Mouse (Mus musculus) urinary bladder, postnatal 36 days (tissue): ENCODE results near the gene Csf2rb.
"Not testable (repeated sequence)": the region's sequence is repeated elsewhere in the genome, so short reads cannot be mapped to it uniquely, and the experiment has no call there.

Source experiments
- DNase-seq, 2 experiments: peaks; one replicate each; pipeline ENCODE4 v3.0.0; 2022; ENCODE audit warnings: low spot score in 2 of 2, mixed read lengths in 1 of 2

Csf2rb gene

GRCm38 (mm10) chr15:78325671-78326339 lies at the start of gene Csf2rb:
Csf2rb (plus strand) TSS chr15:78325752.
- peak in 1 of 2 experiments; percentile 42 for DNase-seq

GRCm38 (mm10) chr15:78278308-78278707 lies 47.2 kb upstream of the Csf2rb start:
- DNase-seq, result no peak

DNA sequence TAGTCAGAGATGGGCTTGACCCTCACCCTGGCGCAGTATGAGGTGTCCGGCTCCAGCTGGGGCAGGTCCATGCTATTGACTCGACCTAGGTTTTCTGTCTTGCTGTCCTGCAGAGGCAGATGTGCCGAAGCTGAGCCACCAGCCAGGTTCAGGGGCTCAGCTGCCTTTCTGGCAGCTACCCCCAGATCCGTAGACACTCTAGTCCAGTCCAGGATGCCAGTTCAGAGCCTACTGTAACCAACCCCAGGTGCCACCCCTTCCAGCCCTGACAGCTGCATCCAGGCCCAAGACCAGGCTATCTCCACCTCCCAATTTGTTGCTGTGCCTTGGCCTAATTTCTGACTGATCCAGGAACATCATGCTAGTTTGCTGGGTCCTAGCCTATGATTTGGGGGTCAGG lies 37.6 kb upstream of the Csf2rb start:
- DNase-seq, result no peak

GRCm38 (mm10) chr15:78289775-78290174 lies 35.8 kb upstream of the Csf2rb start:
- DNase-seq, result not testable (repeated sequence)

GRCm38 (mm10) chr15:78293228-78293627 lies 32.3 kb upstream of the Csf2rb start:
- DNase-seq, result not testable (repeated sequence)

GRCm38 (mm10) chr15:78293716-78294115 lies 31.8 kb upstream of the Csf2rb start:
- no peak for DNase-seq

GRCm38 (mm10) chr15:78298558-78298957 lies 27.0 kb upstream of the Csf2rb start:
- DNase-seq, result no peak

GRCm38 (mm10) chr15:78299641-78300040 lies 25.9 kb upstream of the Csf2rb start:
- no peak for DNase-seq

DNA sequence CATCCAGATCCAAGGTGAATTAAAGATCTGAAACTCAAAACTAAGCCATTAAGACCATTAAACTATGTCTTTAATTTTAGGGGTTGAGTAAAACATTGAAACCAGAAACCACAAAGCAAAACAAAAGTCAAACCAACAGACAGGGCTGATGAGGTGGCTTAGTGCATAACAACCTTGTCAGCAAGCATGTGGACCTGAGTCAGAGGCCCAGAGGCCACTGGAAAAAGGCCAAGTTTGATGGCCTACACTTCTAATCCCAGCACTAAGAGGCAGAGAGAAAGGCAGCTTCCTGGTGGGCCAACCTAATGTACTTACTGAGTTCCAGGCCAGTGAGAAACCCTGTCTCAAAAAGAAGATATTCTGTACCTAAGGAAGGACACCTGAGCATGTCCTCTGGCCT lies 24.8 kb upstream of the Csf2rb start:
- no peak for DNase-seq

DNA sequence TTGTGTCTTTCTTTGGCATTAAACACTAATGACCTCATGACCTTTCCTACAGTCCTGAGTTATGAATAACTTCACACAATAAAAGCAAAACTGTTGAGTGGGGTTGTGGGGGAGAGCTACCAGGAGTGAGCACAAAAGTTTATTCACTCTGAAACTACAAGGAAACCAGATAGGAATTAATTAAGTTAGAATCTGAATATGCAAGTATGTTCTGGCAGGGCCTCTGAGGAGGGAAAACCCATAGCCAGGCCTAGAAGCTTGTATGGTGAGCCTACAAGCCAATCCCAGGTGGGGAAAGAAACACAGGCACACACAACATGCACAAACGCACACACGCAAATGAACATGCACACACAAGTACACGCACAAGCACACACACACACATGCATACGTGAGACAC lies 22.8 kb upstream of the Csf2rb start:
- DNase-seq, result no peak

- DNase-seq, result no peak
Observed at GRCm38 (mm10) chr15:78303665-78304233, 21.8 kb upstream of the Csf2rb start.

GRCm38 (mm10) chr15:78305341-78305933 lies 20.1 kb upstream of the Csf2rb start, which contains the start of gene Csf2rb2:
Csf2rb2 (minus strand) TSS chr15:78305721.
- no peak for DNase-seq

GRCm38 (mm10) chr15:78309865-78310264 lies 15.7 kb upstream of the Csf2rb start:
- no peak for DNase-seq

- no peak for DNase-seq
Observed at GRCm38 (mm10) chr15:78310971-78311370, 14.6 kb upstream of the Csf2rb start.

- DNase-seq, result not testable (repeated sequence)
Observed at GRCm38 (mm10) chr15:78312421-78313233, 12.9 kb upstream of the Csf2rb start.

GRCm38 (mm10) chr15:78313659-78314058 lies 11.9 kb upstream of the Csf2rb start:
- DNase-seq, result not testable (repeated sequence)

DNA sequence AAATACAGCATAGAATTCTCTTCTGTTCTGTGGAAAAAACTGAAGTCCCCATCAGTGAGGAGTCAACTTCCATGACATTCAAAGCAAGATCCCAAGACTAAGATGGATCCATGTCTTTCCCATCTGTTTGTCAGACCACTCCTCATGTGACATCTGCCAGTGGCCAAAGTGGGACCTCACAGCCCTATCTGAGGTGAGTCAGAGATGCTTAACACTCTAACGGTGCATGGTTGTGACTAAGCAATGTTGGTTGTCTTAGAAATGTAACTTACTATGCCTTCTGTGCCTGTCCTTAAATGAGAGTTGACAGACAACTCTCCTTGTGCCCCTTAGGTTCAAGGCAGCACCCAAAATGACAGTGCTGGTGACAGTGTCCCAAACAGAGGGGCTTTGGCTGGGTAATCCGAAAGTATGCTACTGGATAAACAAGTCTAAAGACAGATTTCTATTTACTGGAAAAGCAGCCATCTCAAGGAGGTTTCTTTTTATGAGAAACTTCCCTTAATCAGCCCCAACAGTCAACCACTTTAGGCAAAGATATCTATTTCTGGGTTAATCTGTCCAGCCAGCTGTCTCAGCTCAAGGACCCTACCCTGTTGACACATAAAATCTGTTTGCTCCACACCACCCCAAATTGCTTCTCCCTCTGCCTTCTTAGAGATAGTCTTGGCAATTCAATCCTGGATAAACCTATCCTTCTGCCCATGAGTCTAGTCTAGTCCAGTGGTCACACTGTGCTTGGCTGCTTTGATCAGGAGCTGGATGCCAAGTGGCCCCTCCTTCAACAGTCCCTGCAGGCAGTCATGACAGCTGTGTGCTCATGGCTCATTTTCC lies 7.0 kb upstream of the Csf2rb start:
- DNase-seq, result not testable (repeated sequence)

GRCm38 (mm10) chr15:78320825-78321496 lies 4.6 kb upstream of the Csf2rb start:
- DNase-seq, result peak; percentile 51 to 77

- DNase-seq, result no peak
Observed at GRCm38 (mm10) chr15:78323366-78323765, 2.2 kb upstream of the Csf2rb start.

- no peak for DNase-seq
Observed at GRCm38 (mm10) chr15:78324294-78324693, 1.3 kb upstream of the Csf2rb start.

GRCm38 (mm10) chr15:78326747-78327146 lies 1.2 kb downstream of the Csf2rb start:
- no peak for DNase-seq
